Mouse (Mus musculus) forebrain, embryonic 10.5 days (tissue): Measurements from ENCODE around the gene Slc13a2. TPM values are rescaled to one million over a fixed set of nuclear protein-coding genes. Genes with fewer than 3 reads are reported as not detected.

ENCODE experiments used
- DNase-seq: peaks from one replicate; pipeline ENCODE4 v3.0.0-alpha.2; 2017; ENCODE audit warnings: low spot score; ENCODE audit errors: extremely low spot score
- H3K27ac ChIP-seq: fragments of 300-500 bp; sonication (generic); 2 replicates; pipeline ENCODE4 v1.5.1; 2016; ENCODE audit warnings: mild to moderate bottlenecking
- H3K27me3 ChIP-seq: fragments of 300-500 bp; sonication (generic); 2 replicates; pipeline ENCODE4 v1.6.1; 2016; ENCODE audit warnings: mild to moderate bottlenecking; ENCODE audit not compliant: poor library complexity, severe bottlenecking
- H3K36me3 ChIP-seq: fragments of 300-500 bp; sonication (generic); replicated peaks from 2 replicates; pipeline ENCODE4 v1.6.1; 2016; ENCODE audit warnings: mild to moderate bottlenecking, moderate library complexity
- H3K4me1 ChIP-seq: fragments of 300-500 bp; sonication (generic); 2 replicates; pipeline ENCODE4 v1.6.1; 2016
- H3K4me3 ChIP-seq: fragments of 300-500 bp; sonication (generic); 2 replicates; pipeline ENCODE4 v1.5.1; 2016; ENCODE audit warnings: mild to moderate bottlenecking, moderate library complexity
- H3K9me3 ChIP-seq: fragments of 300-500 bp; sonication (generic); 2 replicates; pipeline ENCODE4 v1.6.1; 2016; ENCODE audit warnings: mild to moderate bottlenecking, moderate library complexity
- WGBS: fragments of 180-500 bp; shearing (Covaris S2); methylation state at CpG from one replicate; pipeline ENCODE4 v1.1.7; 2016; 5-methylcytosine and 5-hydroxymethylcytosine counted together
- polyA plus RNA-seq: library from polyadenylated mRNA; unstranded; fragments of >200 nt; fragmentation: Nextera tagmentation; extraction: Ambion mirVana; gene quantifications from 2 replicates; pipeline ENCODE4 v1.2.1, GENCODE M21; 2016

Slc13a2 gene
- polyA plus RNA-seq, 1 experiment from 2014 or later: not detected

- no peaks in the 10 kb centered on the region for H3K27me3 ChIP-seq
- H3K4me1 ChIP-seq: peaks cover 12% of the 10 kb centered on the region; the same call in 1 of the 2 replicates
- H3K9me3 ChIP-seq: no peaks in the 10 kb centered on the region
- H3K4me3 ChIP-seq: no peak overlapping the region
- 57% methylated on average over 12 of the region's 12 CpGs for WGBS
- H3K36me3 ChIP-seq: no peaks in the 10 kb centered on the region
- no peak overlapping the region for H3K27ac ChIP-seq
- no peak for DNase-seq
These were observed 44.4 kb downstream of the Slc13a2 start for GRCm38 (mm10) chr11:78377549-78378159.

- no peak overlapping the region for H3K4me3 ChIP-seq
- H3K4me1 ChIP-seq: peaks cover 11% of the 10 kb centered on the region; the same call in 1 of the 2 replicates
- no peak overlapping the region for H3K27ac ChIP-seq
- H3K9me3 ChIP-seq: no peaks in the 10 kb centered on the region
- H3K27me3 ChIP-seq: no peaks in the 10 kb centered on the region
- no peak for DNase-seq
- WGBS: 83% methylated on average over 8 of the region's 8 CpGs
- no peaks in the 10 kb centered on the region for H3K36me3 ChIP-seq
These were observed 47.9 kb downstream of the Slc13a2 start for GRCm38 (mm10) chr11:78374147-78374546.

GRCm38 (mm10) chr11:78372610-78373009 lies 49.4 kb downstream of the Slc13a2 start:
- H3K27me3 ChIP-seq: no peaks in the 10 kb centered on the region
- 0 out of 2 replicates have a peak overlapping the region, but pooled peaks have one; percentile 35 for H3K27ac ChIP-seq
- DNase-seq: no peak
- H3K9me3 ChIP-seq: no peaks in the 10 kb centered on the region
- 73% methylated on average over 7 of the region's 7 CpGs for WGBS
- no peak overlapping the region for H3K4me3 ChIP-seq
- no peaks in the 10 kb centered on the region for H3K36me3 ChIP-seq
- peaks cover 10% of the 10 kb centered on the region; the same call in 1 of the 2 replicates for H3K4me1 ChIP-seq

- WGBS: 89% methylated on average over 3 of the region's 3 CpGs
- Histone ChIP-seq H3K4me3 (no peak overlapping the region), H3K4me1 (peaks cover 5% of the 10 kb centered on the region; the same call in 1 of the 2 replicates), H3K27ac (no peak overlapping the region), H3K9me3 (no peaks in the 10 kb centered on the region), H3K36me3 (no peaks in the 10 kb centered on the region), H3K27me3 (no peaks in the 10 kb centered on the region)
- DNase-seq: no peak
These were observed 49.9 kb downstream of the Slc13a2 start for GRCm38 (mm10) chr11:78372166-78372565.

- H3K36me3 ChIP-seq: no peaks in the 10 kb centered on the region
- no peaks in the 10 kb centered on the region for H3K9me3 ChIP-seq
- peaks cover 5% of the 10 kb centered on the region; the same call in 1 of the 2 replicates for H3K4me1 ChIP-seq
- no peaks in the 10 kb centered on the region for H3K27me3 ChIP-seq
- WGBS: 89% methylated on average over 11 of the region's 11 CpGs
- H3K4me3 ChIP-seq: no peak overlapping the region
- H3K27ac ChIP-seq: no peak overlapping the region
- no peak for DNase-seq
These were observed 50.3 kb downstream of the Slc13a2 start for GRCm38 (mm10) chr11:78371711-78372110.

- H3K27me3 ChIP-seq: no peaks in the 10 kb centered on the region
- H3K4me1 ChIP-seq: peaks cover 8% of the 10 kb centered on the region; the same call in 1 of the 2 replicates
- no peak for DNase-seq
- H3K36me3 ChIP-seq: no peaks in the 10 kb centered on the region
- no peaks in the 10 kb centered on the region for H3K9me3 ChIP-seq
- H3K27ac ChIP-seq: no peak overlapping the region
- H3K4me3 ChIP-seq: no peak overlapping the region
- 68% methylated on average over 1 of the region's 1 CpGs for WGBS
These were observed 51.6 kb downstream of the Slc13a2 start for GRCm38 (mm10) chr11:78370389-78370788.

GRCm38 (mm10) chr11:78367456-78368225 lies 54.4 kb downstream of the Slc13a2 start:
- no peaks in the 10 kb centered on the region for H3K36me3 ChIP-seq
- peaks cover 15% of the 10 kb centered on the region for H3K4me1 ChIP-seq
- H3K9me3 ChIP-seq: no peaks in the 10 kb centered on the region
- H3K27ac ChIP-seq: no peak overlapping the region
- H3K4me3 ChIP-seq: no peak overlapping the region
- no peak for DNase-seq
- H3K27me3 ChIP-seq: no peaks in the 10 kb centered on the region
- 93% methylated on average over 15 of the region's 15 CpGs for WGBS

GRCm38 (mm10) chr11:78364103-78364502 lies 57.9 kb downstream of the Slc13a2 start:
- Histone ChIP-seq H3K9me3 (no peaks in the 10 kb centered on the region), H3K4me3 (no peak overlapping the region), H3K27ac (no peak overlapping the region), H3K4me1 (peaks cover 24% of the 10 kb centered on the region), H3K36me3 (no peaks in the 10 kb centered on the region), H3K27me3 (peaks cover 7% of the 10 kb centered on the region)
- DNase-seq: no peak
- WGBS: 63% methylated on average over 8 of the region's 8 CpGs

GRCm38 (mm10) chr11:78363309-78364007 lies 58.6 kb downstream of the Slc13a2 start:
- WGBS: 84% methylated on average over 13 of the region's 13 CpGs
- DNase-seq: no peak

GRCm38 (mm10) chr11:78360789-78361131 lies 61.3 kb downstream of the Slc13a2 start:
- H3K27me3 ChIP-seq: peaks cover 15% of the 10 kb centered on the region
- H3K36me3 ChIP-seq: no peaks in the 10 kb centered on the region
- 0 out of 2 replicates have a peak overlapping the region, but pooled peaks have one; percentile 16 for H3K27ac ChIP-seq
- peaks cover 28% of the 10 kb centered on the region for H3K4me1 ChIP-seq
- WGBS: 62% methylated on average over 2 of the region's 2 CpGs
- H3K9me3 ChIP-seq: no peaks in the 10 kb centered on the region
- no peak for DNase-seq
- peak overlapping the region; percentile 46; the same call in 1 of the 2 replicates for H3K4me3 ChIP-seq

More at GRCm38 (mm10) chr11:78363309-78364007, 58.6 kb downstream of the Slc13a2 start:
- Histone ChIP-seq H3K4me1 (peaks cover 28% of the 10 kb centered on the region), H3K27me3 (peaks cover 13% of the 10 kb centered on the region), H3K9me3 (no peaks in the 10 kb centered on the region), H3K4me3 (no peak overlapping the region), H3K36me3 (no peaks in the 10 kb centered on the region), H3K27ac (no peak overlapping the region)

GRCm38 (mm10) chr11:78360125-78360788 lies 61.8 kb downstream of the Slc13a2 start:
- Histone ChIP-seq H3K4me1 (peaks cover 28% of the 10 kb centered on the region), H3K36me3 (no peaks in the 10 kb centered on the region), H3K27ac (0 out of 2 replicates have a peak overlapping the region, but pooled peaks have one; percentile 16), H3K27me3 (peaks cover 15% of the 10 kb centered on the region), H3K4me3 (peak overlapping the region; percentile 46), H3K9me3 (no peaks in the 10 kb centered on the region)
- 12% methylated on average over 13 of the region's 13 CpGs for WGBS
- DNase-seq: peak; percentile 72

GRCm38 (mm10) chr11:78358330-78359007 lies 63.5 kb downstream of the Slc13a2 start:
- Histone ChIP-seq H3K36me3 (no peaks in the 10 kb centered on the region), H3K27ac (no peak overlapping the region), H3K4me3 (no peak overlapping the region; the same call in 1 of the 2 replicates), H3K27me3 (peaks cover 15% of the 10 kb centered on the region), H3K4me1 (peaks cover 18% of the 10 kb centered on the region), H3K9me3 (no peaks in the 10 kb centered on the region)
- DNase-seq: peak; percentile 27
- WGBS: 14% methylated on average over 22 of the region's 22 CpGs
